Mouse (Mus musculus) thymus, postnatal 36 days (tissue): ENCODE results near the gene Gtf3c6.

ENCODE experiments used
- DNase-seq, 2 experiments: peaks; one replicate each; pipeline ENCODE4 v3.0.0; 2022; ENCODE audit warnings: mixed read lengths in 2 of 2

The Gtf3c6 gene

GRCm38 (mm10) chr10:40257414-40258255, at the start of gene Gtf3c6:
Gtf3c6 (minus strand) TSS chr10:40258108.
- DNase-seq: peak; percentile 92

- DNase-seq: peak in 1 of 2 experiments; percentile 14
Observed at GRCm38 (mm10) chr10:40305989-40306388, 48.1 kb upstream of the Gtf3c6 start.

- DNase-seq: peak; percentile 99
Observed at GRCm38 (mm10) chr10:40302140-40302985, 44.5 kb upstream of the Gtf3c6 start, which contains the start of gene Amd1. Amd1 (minus strand) TSS chr10:40302186.

GRCm38 (mm10) chr10:40301181-40302075, 43.5 kb upstream of the Gtf3c6 start:
- DNase-seq: peak; percentile 64 to 69

- DNase-seq: peak; percentile 47 to 53
Observed at GRCm38 (mm10) chr10:40300648-40301171, 42.8 kb upstream of the Gtf3c6 start.

GRCm38 (mm10) chr10:40292640-40293039, 34.7 kb upstream of the Gtf3c6 start:
- no peak for DNase-seq

- no peak for DNase-seq
Observed at GRCm38 (mm10) chr10:40286767-40287166, 28.9 kb upstream of the Gtf3c6 start.

GRCm38 (mm10) chr10:40285571-40285970, 27.7 kb upstream of the Gtf3c6 start:
- DNase-seq: no peak

- no peak for DNase-seq
Observed at GRCm38 (mm10) chr10:40284997-40285396, 27.1 kb upstream of the Gtf3c6 start.

GRCm38 (mm10) chr10:40284179-40284831, 26.4 kb upstream of the Gtf3c6 start:
- DNase-seq: no peak

- no peak for DNase-seq
Observed at GRCm38 (mm10) chr10:40283636-40284035, 25.7 kb upstream of the Gtf3c6 start.

- DNase-seq: no peak
Observed at GRCm38 (mm10) chr10:40281565-40281964, 23.7 kb upstream of the Gtf3c6 start.

GRCm38 (mm10) chr10:40278317-40278716, 20.4 kb upstream of the Gtf3c6 start:
- DNase-seq: no peak

- no peak for DNase-seq
Observed at GRCm38 (mm10) chr10:40275991-40276390, 18.1 kb upstream of the Gtf3c6 start.

- DNase-seq: no peak
Observed at GRCm38 (mm10) chr10:40273938-40274337, 16.0 kb upstream of the Gtf3c6 start.

- DNase-seq: no peak
Observed at GRCm38 (mm10) chr10:40271216-40271615, 13.3 kb upstream of the Gtf3c6 start.

GRCm38 (mm10) chr10:40264920-40265319, 7.0 kb upstream of the Gtf3c6 start:
- no peak for DNase-seq

GRCm38 (mm10) chr10:40263691-40264090, 5.8 kb upstream of the Gtf3c6 start:
- no peak for DNase-seq

GRCm38 (mm10) chr10:40262200-40262599, 4.3 kb upstream of the Gtf3c6 start:
- DNase-seq: no peak

- no peak for DNase-seq
Observed at GRCm38 (mm10) chr10:40260305-40260704, 2.4 kb upstream of the Gtf3c6 start.

- DNase-seq: no peak
Observed at GRCm38 (mm10) chr10:40259542-40259941, 1.6 kb upstream of the Gtf3c6 start.

GRCm38 (mm10) chr10:40258976-40259375, 1.1 kb upstream of the Gtf3c6 start:
- DNase-seq: no peak
